Mouse (Mus musculus): ENCODE results near the gene Fam110a. TPM values are rescaled to one million over a fixed set of nuclear protein-coding genes. Genes with fewer than 3 reads are reported as not detected.

The Fam110a gene
- polyA plus RNA-seq, 1 experiment from 2014 or later, result 29.0 TPM

GRCm38 (mm10) chr2:151975295-151975694 lies 4.7 kb downstream of the Fam110a start:
- H3K27ac ChIP-seq, result peak overlapping the region; percentile 14; the same call in 1 of the 2 replicates
- TF ChIP-seq CTCF (IDR thresholded peaks at IDR 0.05; ENCODE audit: low read depth), result peak; percentile 19; the same call in 1 of the 2 replicates
- H3K4me1 ChIP-seq (replicated peaks; ENCODE audit: insufficient read depth, low read length), result peaks cover 51% of the 10 kb centered on the region
- ATAC-seq (replicated peaks; ENCODE audit: low FRiP score, low read depth), result no peak
- DNase-seq (ENCODE audit: low spot score), result no peak
- no peak overlapping the region for H3K4me2 ChIP-seq (ENCODE audit: low read length)
- WGBS, result 86% methylated on average over 5 of the region's 5 CpGs
- no peak overlapping the region for H3K9ac ChIP-seq (ENCODE audit: low read depth, low read length)
- H3K27me3 ChIP-seq (ENCODE audit: insufficient read depth, low read length), result no peaks in the 10 kb centered on the region
- H3K36me3 ChIP-seq (ENCODE audit: insufficient read depth, low read length), result no peaks in the 10 kb centered on the region
- no peak overlapping the region for H3K4me3 ChIP-seq (replicated peaks; ENCODE audit: low read depth, low read length)
- H3K9me3 ChIP-seq (replicated peaks; ENCODE audit: low read length), result no peaks in the 10 kb centered on the region

GRCm38 (mm10) chr2:151973595-151974562 lies 6.1 kb downstream of the Fam110a start:
- Histone ChIP-seq H3K9ac (ENCODE audit: low read depth, low read length) (peak overlapping the region; percentile 55), H3K27me3 (ENCODE audit: insufficient read depth, low read length) (no peaks in the 10 kb centered on the region), H3K4me3 (replicated peaks; ENCODE audit: low read depth, low read length) (peak overlapping the region; percentile 26), H3K9me3 (replicated peaks; ENCODE audit: low read length) (no peaks in the 10 kb centered on the region), H3K4me2 (ENCODE audit: low read length) (peak overlapping the region; percentile 54), H3K36me3 (ENCODE audit: insufficient read depth, low read length) (0 out of 2 replicates have a peak, but pooled peaks cover 4% of the 10 kb centered on the region), H3K27ac (peak overlapping the region; percentile 77), H3K4me1 (replicated peaks; ENCODE audit: insufficient read depth, low read length) (peaks cover 53% of the 10 kb centered on the region)
- peak; percentile 62 for DNase-seq (ENCODE audit: low spot score)
- WGBS, result 19% methylated on average over 36 of the region's 36 CpGs
- no peak; the same call in 1 of the 2 replicates for ATAC-seq (replicated peaks; ENCODE audit: low FRiP score, low read depth)
- peak; percentile 36; the same call in 1 of the 2 replicates for TF ChIP-seq CTCF (IDR thresholded peaks at IDR 0.05; ENCODE audit: low read depth)

- Histone ChIP-seq H3K27me3 (ENCODE audit: insufficient read depth, low read length) (no peaks in the 10 kb centered on the region), H3K4me2 (ENCODE audit: low read length) (peak overlapping the region; percentile 54), H3K9ac (ENCODE audit: low read depth, low read length) (peak overlapping the region; percentile 55), H3K9me3 (replicated peaks; ENCODE audit: low read length) (no peaks in the 10 kb centered on the region), H3K4me3 (replicated peaks; ENCODE audit: low read depth, low read length) (peak overlapping the region; percentile 26), H3K4me1 (replicated peaks; ENCODE audit: insufficient read depth, low read length) (peaks cover 52% of the 10 kb centered on the region), H3K27ac (peak overlapping the region; percentile 77), H3K36me3 (ENCODE audit: insufficient read depth, low read length) (0 out of 2 replicates have a peak, but pooled peaks cover 4% of the 10 kb centered on the region)
- ATAC-seq (replicated peaks; ENCODE audit: low FRiP score, low read depth) (0 out of 2 replicates have a peak, but pooled peaks have one; percentile 13), DNase-seq (ENCODE audit: low spot score) (no peak)
- no peak for TF ChIP-seq CTCF (IDR thresholded peaks at IDR 0.05; ENCODE audit: low read depth)
- 25% methylated on average over 23 of the region's 23 CpGs for WGBS
Measured at GRCm38 (mm10) chr2:151972880-151973594, 7.0 kb downstream of the Fam110a start.

GRCm38 (mm10) chr2:151971748-151972147 lies 8.3 kb downstream of the Fam110a start:
- no peak for TF ChIP-seq CTCF (IDR thresholded peaks at IDR 0.05; ENCODE audit: low read depth)

GRCm38 (mm10) chr2:151970191-151971172 lies 9.5 kb downstream of the Fam110a start:
- H3K4me1 ChIP-seq (replicated peaks; ENCODE audit: insufficient read depth, low read length), result peaks cover 43% of the 10 kb centered on the region
- H3K36me3 ChIP-seq (ENCODE audit: insufficient read depth, low read length), result 0 out of 2 replicates have a peak, but pooled peaks cover 4% of the 10 kb centered on the region
- H3K27me3 ChIP-seq (ENCODE audit: insufficient read depth, low read length), result no peaks in the 10 kb centered on the region
- no peak; the same call in 1 of the 2 replicates for TF ChIP-seq CTCF (IDR thresholded peaks at IDR 0.05; ENCODE audit: low read depth)
- H3K4me3 ChIP-seq (replicated peaks; ENCODE audit: low read depth, low read length), result no peak overlapping the region
- peak; percentile 93 for DNase-seq (ENCODE audit: low spot score)
- H3K27ac ChIP-seq, result peak overlapping the region; percentile 9; the same call in 1 of the 2 replicates
- WGBS, result 45% methylated on average over 53 of the region's 53 CpGs
- H3K4me2 ChIP-seq (ENCODE audit: low read length), result peak overlapping the region; percentile 47
- ATAC-seq (replicated peaks; ENCODE audit: low FRiP score, low read depth), result peak; percentile 82
- no peaks in the 10 kb centered on the region for H3K9me3 ChIP-seq (replicated peaks; ENCODE audit: low read length)
- H3K9ac ChIP-seq (ENCODE audit: low read depth, low read length), result 0 out of 2 replicates have a peak overlapping the region, but pooled peaks have one; percentile 29

More at GRCm38 (mm10) chr2:151971748-151972147, 8.3 kb downstream of the Fam110a start:
- Histone ChIP-seq H3K9ac (ENCODE audit: low read depth, low read length) (no peak overlapping the region), H3K4me1 (replicated peaks; ENCODE audit: insufficient read depth, low read length) (peaks cover 46% of the 10 kb centered on the region), H3K9me3 (replicated peaks; ENCODE audit: low read length) (no peaks in the 10 kb centered on the region), H3K36me3 (ENCODE audit: insufficient read depth, low read length) (0 out of 2 replicates have a peak, but pooled peaks cover 4% of the 10 kb centered on the region), H3K4me2 (ENCODE audit: low read length) (no peak overlapping the region), H3K27me3 (ENCODE audit: insufficient read depth, low read length) (no peaks in the 10 kb centered on the region), H3K27ac (no peak overlapping the region), H3K4me3 (replicated peaks; ENCODE audit: low read depth, low read length) (no peak overlapping the region)
- WGBS, result 91% methylated on average over 5 of the region's 5 CpGs
- ATAC-seq (replicated peaks; ENCODE audit: low FRiP score, low read depth) (no peak), DNase-seq (ENCODE audit: low spot score) (no peak)

Measured in kidney, postnatal 0 days (tissue).